Mouse (Mus musculus): Measurements from ENCODE around the gene Ctbs.

DNA sequence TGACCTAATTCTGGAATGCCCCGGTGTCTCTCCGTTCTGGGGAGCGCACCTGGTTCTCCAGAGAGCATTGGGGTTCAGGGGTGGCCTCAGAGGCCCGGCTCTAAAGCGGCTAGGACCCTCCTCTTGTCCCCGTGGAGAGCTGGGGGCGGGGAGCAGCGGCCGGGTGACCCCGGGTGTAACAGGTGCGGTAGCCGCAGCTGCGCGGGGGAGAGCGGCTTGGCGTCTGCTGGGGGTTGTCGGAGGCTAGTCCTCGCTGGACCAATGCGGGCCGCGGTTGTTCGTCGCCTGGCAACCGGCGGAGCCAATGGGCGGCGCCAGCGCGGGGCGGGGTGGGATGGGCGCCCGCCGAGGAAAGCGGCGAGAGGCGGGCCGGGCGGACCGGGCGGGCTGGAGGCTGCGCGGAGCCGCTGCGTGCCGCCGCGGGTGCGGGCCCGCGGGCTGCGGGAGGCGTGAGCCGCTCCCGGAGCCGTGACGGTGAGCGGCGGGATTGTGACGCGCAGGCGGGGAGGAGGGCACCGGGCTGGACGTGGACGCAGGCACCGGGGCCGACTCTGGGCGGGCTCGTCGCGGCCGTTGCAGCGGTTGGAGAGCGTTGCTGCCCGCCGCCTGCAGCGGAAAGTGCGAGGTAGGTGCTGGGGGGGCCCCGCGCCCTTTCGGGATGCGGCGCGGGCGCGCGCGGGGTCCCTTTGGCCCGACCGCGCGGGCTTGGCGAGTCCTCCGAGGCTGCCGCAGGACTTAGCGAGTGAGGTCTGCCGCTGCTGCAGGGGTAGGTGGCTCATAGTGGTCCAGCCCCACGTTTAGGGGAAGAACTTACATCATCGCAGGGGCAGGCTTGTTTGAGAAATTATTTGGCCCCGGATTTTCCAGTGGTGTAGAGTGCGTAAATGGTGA is 45.0 kb upstream of the Ctbs start, which contains the start of gene Ssx2ip:
- TF ChIP-seq CTCF (IDR thresholded peaks at IDR 0.05; ENCODE audit: borderline replicate concordance, control insufficient read depth, extremely low read depth, insufficient read depth, low read length, poor library complexity) = no peak
- TF ChIP-seq POLR2A (IDR thresholded peaks at IDR 0.05; ENCODE audit: control insufficient read depth, extremely low read depth, insufficient read depth, low read length, poor library complexity) = 0 out of 2 replicates have a peak, but pooled peaks have one; percentile 11

Data from thymus, adult 2 months (tissue).